Mouse (Mus musculus) neural tube, embryonic 14.5 days (tissue): ENCODE measurements around the gene B4galnt2. TPM values are rescaled to one million over a fixed set of nuclear protein-coding genes. Genes with fewer than 3 reads are reported as not detected.
A peak's percentile ranks its signal among the peaks of the same experiment; 100 is the strongest.

Experiments
- ATAC-seq: fragments of 200-750 bp; cut with Nextera tagmentation; 2 replicates; pipeline ENCODE4 v1.8.0; 2017; ENCODE audit warnings: low read depth, mild to moderate bottlenecking, moderate TSS enrichment, moderate library complexity
- H3K27ac ChIP-seq: fragments of 300-500 bp; sonication (generic); 2 replicates; pipeline ENCODE4 v1.5.1; 2014; ENCODE audit warnings: low read depth, mild to moderate bottlenecking, control low read depth, low read length, moderate library complexity, mixed read lengths
- H3K27me3 ChIP-seq: fragments of 300-500 bp; sonication (generic); 2 replicates; pipeline ENCODE4 v1.6.1; 2014; ENCODE audit warnings: low read length; ENCODE audit not compliant: control insufficient read depth, insufficient read depth
- H3K36me3 ChIP-seq: fragments of 300-500 bp; sonication (generic); 2 replicates; pipeline ENCODE4 v1.6.1; 2014; ENCODE audit warnings: low read length, mixed read lengths; ENCODE audit not compliant: control insufficient read depth, insufficient read depth
- H3K4me1 ChIP-seq: fragments of 300-500 bp; sonication (generic); 2 replicates; pipeline ENCODE4 v1.6.1; 2014; ENCODE audit warnings: low read length; ENCODE audit not compliant: control insufficient read depth, insufficient read depth
- H3K4me2 ChIP-seq: fragments of 300-500 bp; sonication (generic); 2 replicates; pipeline ENCODE4 v1.6.1; 2014; ENCODE audit warnings: mild to moderate bottlenecking, low read depth, low read length, control low read depth
- H3K4me3 ChIP-seq: fragments of 300-500 bp; sonication (generic); 2 replicates; pipeline ENCODE4 v1.5.1; 2014; ENCODE audit warnings: low read depth, low read length, control low read depth, mixed read lengths
- H3K9ac ChIP-seq: fragments of 300-500 bp; sonication (generic); replicated peaks from 2 replicates; pipeline ENCODE4 v1.6.1; 2014; ENCODE audit warnings: low read depth, mild to moderate bottlenecking, control low read depth, low read length, mixed read lengths
- H3K9me3 ChIP-seq: fragments of 300-500 bp; sonication (generic); 2 replicates; pipeline ENCODE4 v1.6.1; 2016; ENCODE audit warnings: low read length; ENCODE audit not compliant: control insufficient read depth
- WGBS: fragments of 180-500 bp; shearing (Covaris S2); extraction: QIAGEN DNeasy Blood & Tissue Kit; methylation state at CpG from one replicate; pipeline ENCODE4 v1.1.7; 2014; 5-methylcytosine and 5-hydroxymethylcytosine counted together
- polyA plus RNA-seq: library from polyadenylated mRNA; unstranded; fragments of >200 nt; fragmentation: Nextera tagmentation; extraction: Ambion mirVana; gene quantifications from 2 replicates; pipeline ENCODE4 v1.2.1, GENCODE M21; 2014

Gene B4galnt2
- polyA plus RNA-seq, 1 experiment from 2014 or later: not detected

GRCm38 (mm10) chr11:95826317-95827167 is 88.1 kb downstream of the B4galnt2 start:
- H3K9ac ChIP-seq: no peak overlapping the region
- H3K27me3 ChIP-seq: peaks cover 47% of the 10 kb centered on the region
- 51% methylated on average over 6 of the region's 6 CpGs for WGBS
- no peak overlapping the region for H3K4me2 ChIP-seq
- H3K9me3 ChIP-seq: no peaks in the 10 kb centered on the region
- H3K4me3 ChIP-seq: no peak overlapping the region
- no peaks in the 10 kb centered on the region for H3K36me3 ChIP-seq
- H3K4me1 ChIP-seq: peaks cover 16% of the 10 kb centered on the region
- H3K27ac ChIP-seq: no peak overlapping the region
- ATAC-seq: no peak

- Histone ChIP-seq H3K9me3 (no peaks in the 10 kb centered on the region), H3K36me3 (no peaks in the 10 kb centered on the region), H3K27ac (no peak overlapping the region), H3K9ac (no peak overlapping the region), H3K27me3 (peaks cover 38% of the 10 kb centered on the region), H3K4me2 (no peak overlapping the region), H3K4me3 (no peak overlapping the region), H3K4me1 (peaks cover 11% of the 10 kb centered on the region)
- 59% methylated on average over 3 of the region's 3 CpGs for WGBS
- no peak for ATAC-seq
Measured at GRCm38 (mm10) chr11:95825625-95826024, 89.1 kb downstream of the B4galnt2 start.

GRCm38 (mm10) chr11:95824877-95825243 is 89.8 kb downstream of the B4galnt2 start:
- under 1% methylated on average over 11 of the region's 11 CpGs for WGBS
- H3K36me3 ChIP-seq: no peaks in the 10 kb centered on the region
- no peak overlapping the region for H3K27ac ChIP-seq
- peaks cover 31% of the 10 kb centered on the region for H3K27me3 ChIP-seq
- no peak; the same call in 1 of the 2 replicates for ATAC-seq
- H3K4me3 ChIP-seq: peak overlapping the region; percentile 66
- no peaks in the 10 kb centered on the region for H3K9me3 ChIP-seq
- H3K9ac ChIP-seq: peak overlapping the region; percentile 66
- H3K4me2 ChIP-seq: peak overlapping the region; percentile 99
- H3K4me1 ChIP-seq: peaks cover 5% of the 10 kb centered on the region; the same call in 1 of the 2 replicates

GRCm38 (mm10) chr11:95824071-95824876 is 90.4 kb downstream of the B4galnt2 start, which contains the start of gene Phospho1:
Gene Phospho1 (plus strand): TSS chr11:95824499.
- H3K9ac ChIP-seq: peak within 1 kb of the TSS; percentile 66
- H3K36me3 ChIP-seq: no peaks in the 10 kb centered on the region
- peaks cover 5% of the 10 kb centered on the region; the same call in 1 of the 2 replicates for H3K4me1 ChIP-seq
- peaks cover 26% of the 10 kb centered on the region for H3K27me3 ChIP-seq
- H3K27ac ChIP-seq: no peak within 1 kb of the TSS
- H3K9me3 ChIP-seq: no peaks in the 10 kb centered on the region
- ATAC-seq: peak; percentile 98
- peak within 1 kb of the TSS; percentile 99 for H3K4me2 ChIP-seq
- under 1% methylated on average over 75 of the region's 78 CpGs for WGBS
- peak within 1 kb of the TSS; percentile 66 for H3K4me3 ChIP-seq

GRCm38 (mm10) chr11:95822437-95822836 is 92.3 kb downstream of the B4galnt2 start:
- WGBS: 95% methylated on average over 4 of the region's 4 CpGs
- ATAC-seq: no peak
- peaks cover 5% of the 10 kb centered on the region; the same call in 1 of the 2 replicates for H3K4me1 ChIP-seq
- H3K4me2 ChIP-seq: no peak overlapping the region
- H3K27ac ChIP-seq: no peak overlapping the region
- H3K9ac ChIP-seq: no peak overlapping the region
- H3K9me3 ChIP-seq: no peaks in the 10 kb centered on the region
- peaks cover 14% of the 10 kb centered on the region for H3K27me3 ChIP-seq
- H3K4me3 ChIP-seq: no peak overlapping the region
- no peaks in the 10 kb centered on the region for H3K36me3 ChIP-seq

GRCm38 (mm10) chr11:95821511-95821910 is 93.2 kb downstream of the B4galnt2 start:
- Histone ChIP-seq H3K4me2 (no peak overlapping the region), H3K27me3 (peaks cover 8% of the 10 kb centered on the region), H3K9me3 (no peaks in the 10 kb centered on the region), H3K9ac (no peak overlapping the region), H3K4me3 (no peak overlapping the region), H3K36me3 (no peaks in the 10 kb centered on the region), H3K4me1 (peaks cover 5% of the 10 kb centered on the region; the same call in 1 of the 2 replicates), H3K27ac (no peak overlapping the region)
- 94% methylated on average over 3 of the region's 3 CpGs for WGBS
- ATAC-seq: no peak

GRCm38 (mm10) chr11:95819138-95819537 is 95.6 kb downstream of the B4galnt2 start:
- H3K36me3 ChIP-seq: no peaks in the 10 kb centered on the region
- ATAC-seq: no peak
- H3K27me3 ChIP-seq: peaks cover 2% of the 10 kb centered on the region
- no peak overlapping the region for H3K27ac ChIP-seq
- no peak overlapping the region for H3K9ac ChIP-seq
- no peaks in the 10 kb centered on the region for H3K9me3 ChIP-seq
- 86% methylated on average over 8 of the region's 8 CpGs for WGBS
- H3K4me1 ChIP-seq: no peaks in the 10 kb centered on the region
- no peak overlapping the region for H3K4me3 ChIP-seq
- no peak overlapping the region for H3K4me2 ChIP-seq
